Mouse (Mus musculus): ENCODE measurements around the gene Celf2.

DNA sequence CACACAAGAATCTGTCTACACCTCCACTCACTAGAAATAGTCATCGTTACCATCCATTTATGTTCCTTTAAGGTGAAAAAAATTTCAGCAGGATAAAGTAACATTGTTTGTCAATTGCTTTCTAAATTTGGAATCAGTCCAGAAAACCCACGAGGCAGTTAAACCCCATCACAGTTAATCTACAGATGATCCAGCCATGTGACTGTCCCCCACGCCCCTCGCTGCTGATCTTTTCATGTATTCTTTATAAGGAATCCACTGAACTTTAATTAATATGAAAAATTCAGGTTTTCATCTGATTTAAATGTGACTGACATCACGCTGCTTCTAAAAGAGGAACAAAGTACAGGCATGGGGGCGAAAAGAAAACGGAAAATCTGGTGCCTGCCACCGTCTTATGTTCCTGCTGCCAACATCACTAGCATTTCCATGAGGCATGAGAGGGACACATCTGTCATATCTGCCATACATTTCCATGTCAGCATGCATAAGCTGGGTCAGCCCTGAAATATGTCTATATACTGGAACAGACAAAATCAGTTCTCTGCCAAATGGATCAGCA is 70.6 kb downstream of the Celf2 start:
- TF ChIP-seq CTCF (IDR thresholded peaks at IDR 0.05; ENCODE audit: control insufficient read depth, insufficient read depth, low read length) (no peak), POLR2A (IDR thresholded peaks at IDR 0.05; ENCODE audit: borderline replicate concordance, control insufficient read depth, low read depth, low read length) (no peak)
